In the genomic region with DNA sequence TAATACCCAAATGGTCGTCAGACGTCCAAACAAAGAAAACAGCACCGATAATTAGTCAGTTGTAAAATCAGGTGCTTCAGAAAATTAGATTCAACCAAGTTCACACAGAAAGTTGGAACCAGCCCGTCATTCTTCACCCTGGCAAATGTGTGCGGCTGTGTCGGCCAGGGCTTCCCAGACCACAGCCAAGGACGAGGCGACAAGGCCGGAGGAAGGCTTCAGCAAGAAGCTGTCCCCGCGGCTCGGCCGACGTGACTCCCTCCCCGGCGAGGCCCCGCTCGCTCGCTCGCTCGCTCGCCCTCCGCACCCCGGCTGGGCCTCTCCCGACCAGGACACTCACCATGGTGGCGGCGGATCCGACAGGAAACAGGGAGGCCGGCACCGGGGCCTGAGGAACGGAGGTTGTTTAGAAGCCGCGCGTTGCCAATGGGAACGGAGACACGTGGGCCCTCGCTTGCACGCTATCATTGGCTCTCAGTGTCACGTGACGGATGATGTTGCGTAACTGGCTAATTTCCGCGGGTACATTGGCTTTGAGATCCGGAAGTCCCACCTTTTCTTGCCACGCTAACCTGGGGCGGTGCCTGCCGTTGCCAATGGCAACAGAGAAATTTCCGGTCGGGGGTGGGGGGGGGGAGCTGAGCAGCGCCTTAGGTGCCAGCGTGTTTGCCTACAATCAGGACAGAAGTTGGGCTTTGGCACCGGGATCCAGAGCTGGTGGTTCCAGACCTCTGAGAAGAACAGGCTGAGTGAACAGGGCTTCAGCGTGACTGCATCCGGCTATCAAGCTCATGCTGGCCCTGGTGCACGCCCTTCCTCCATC, we compare ENCODE assay signal across 8 mouse cellular contexts. TPM values are rescaled to one million over a fixed set of nuclear protein-coding genes. Genes with fewer than 3 reads are reported as not detected.
DNase-seq lines count a peak whose midpoint lies in the region; ATAC-seq and TF ChIP-seq lines count a peak whose summit lies in the region.

A gene (minus strand): TSS at position 512 of the 823 bp plus-strand sequence.

- no peaks in the 10 kb centered on the region; the same call in 1 of the 2 replicates for H3K4me1 ChIP-seq in bone marrow, adult 2 months (ENCODE audit: control insufficient read depth, insufficient read depth, low read length)
- peaks cover 6% of the 10 kb centered on the region for H3K4me1 ChIP-seq in embryonic facial prominence, embryonic 15.5 days
- peaks cover 6% of the 10 kb centered on the region; the same call in 1 of the 2 replicates for H3K4me1 ChIP-seq in limb, embryonic 14.5 days (ENCODE audit: control insufficient read depth, insufficient read depth, low read length)
- peaks cover 5% of the 10 kb centered on the region; the same call in 1 of the 2 replicates for H3K4me1 ChIP-seq in midbrain, postnatal 0 days (ENCODE audit: insufficient read depth, low read length)

- under 1% methylated on average over 55 of the region's 55 CpGs for WGBS in bone marrow, adult 2 months
- WGBS in embryonic facial prominence, embryonic 15.5 days = under 1% methylated on average over 55 of the region's 55 CpGs
- under 1% methylated on average over 50 of the region's 55 CpGs for WGBS in limb, embryonic 14.5 days
- WGBS in midbrain, postnatal 0 days = under 1% methylated on average over 55 of the region's 55 CpGs

- H3K9me3 ChIP-seq in embryonic facial prominence, embryonic 15.5 days (replicated peaks) = no peaks in the 10 kb centered on the region
- no peaks in the 10 kb centered on the region for H3K9me3 ChIP-seq in limb, embryonic 14.5 days (ENCODE audit: control insufficient read depth, low read length)
- H3K9me3 ChIP-seq in midbrain, postnatal 0 days (ENCODE audit: low read length) = no peaks in the 10 kb centered on the region

- H3K27ac ChIP-seq in bone marrow, adult 2 months (ENCODE audit: control insufficient read depth, insufficient read depth, low read depth, low read length, poor library complexity) = peak within 1 kb of the TSS; percentile 56; the same call in 1 of the 2 replicates
- peak within 1 kb of the TSS; percentile 89 for H3K27ac ChIP-seq in embryonic facial prominence, embryonic 15.5 days (replicated peaks)
- peak within 1 kb of the TSS; percentile 87 for H3K27ac ChIP-seq in limb, embryonic 14.5 days (replicated peaks; ENCODE audit: low read depth, low read length)
- peak within 1 kb of the TSS; percentile 63 for H3K27ac ChIP-seq in midbrain, postnatal 0 days (ENCODE audit: low read depth, low read length)

- peak; percentile 99 for DNase-seq in 416B (ENCODE audit: low read depth)
- DNase-seq in heart, adult 8-10 months (ENCODE audit: low spot score) = peak; percentile 96
- DNase-seq in kidney, adult 9 months = peak; percentile 98
- DNase-seq in limb, embryonic 14.5 days (ENCODE audit: low spot score) = peak; percentile 99
- DNase-seq in midbrain, postnatal 0 days (ENCODE audit: low spot score) = peak; percentile 99
- DNase-seq in spleen, postnatal 14 days (ENCODE audit: low spot score in 2 of 2) = peak; percentile 79 to 87

- no peaks in the 10 kb centered on the region for H3K27me3 ChIP-seq in embryonic facial prominence, embryonic 15.5 days
- H3K27me3 ChIP-seq in limb, embryonic 14.5 days (ENCODE audit: control insufficient read depth, insufficient read depth, low read length) = no peaks in the 10 kb centered on the region
- no peaks in the 10 kb centered on the region for H3K27me3 ChIP-seq in midbrain, postnatal 0 days (ENCODE audit: insufficient read depth, low read length)

- ATAC-seq in embryonic facial prominence, embryonic 15.5 days (ENCODE audit: insufficient number of reproducible peaks, low FRiP score, low TSS enrichment, low read depth) = peak; percentile 99
- peak; percentile 99 for ATAC-seq in limb, embryonic 14.5 days (ENCODE audit: low FRiP score, low read depth)
- peak; percentile 99 for ATAC-seq in midbrain, postnatal 0 days (ENCODE audit: low FRiP score)

- peak within 1 kb of the TSS; percentile 75 for H3K4me3 ChIP-seq in bone marrow, adult 2 months (replicated peaks; ENCODE audit: control insufficient read depth, low read depth, low read length)
- peak within 1 kb of the TSS; percentile 97 for H3K4me3 ChIP-seq in embryonic facial prominence, embryonic 15.5 days (replicated peaks)
- H3K4me3 ChIP-seq in limb, embryonic 14.5 days (replicated peaks; ENCODE audit: low read length) = peak within 1 kb of the TSS; percentile 86
- H3K4me3 ChIP-seq in midbrain, postnatal 0 days (ENCODE audit: low read depth, low read length) = peak within 1 kb of the TSS; percentile 95

- TF ChIP-seq CTCF in bone marrow, adult 2 months (IDR thresholded peaks at IDR 0.05; ENCODE audit: control insufficient read depth, insufficient read depth, low read length) = no peak
- TF ChIP-seq CTCF in midbrain, postnatal 0 days (IDR thresholded peaks at IDR 0.05) = no peak

- peak within 1 kb of the TSS; percentile 91 for H3K9ac ChIP-seq in embryonic facial prominence, embryonic 15.5 days
- H3K9ac ChIP-seq in limb, embryonic 14.5 days (ENCODE audit: low read depth, low read length, severe bottlenecking) = peak within 1 kb of the TSS; percentile 89
- H3K9ac ChIP-seq in midbrain, postnatal 0 days (replicated peaks; ENCODE audit: low read length, poor library complexity, severe bottlenecking) = peak within 1 kb of the TSS; percentile 87

- peak; percentile 19; the same call in 1 of the 2 replicates for TF ChIP-seq POLR2A in bone marrow, adult 2 months (IDR thresholded peaks at IDR 0.05; ENCODE audit: borderline replicate concordance, control insufficient read depth, low read depth, low read length)
- peak; percentile 45; the same call in 1 of the 2 replicates for TF ChIP-seq POLR2A in limb, embryonic 14.5 days (IDR thresholded peaks at IDR 0.05; ENCODE audit: borderline replicate concordance, extremely low read depth, insufficient read depth, insufficient read length)

- H3K36me3 ChIP-seq in embryonic facial prominence, embryonic 15.5 days = no peaks in the 10 kb centered on the region
- H3K36me3 ChIP-seq in limb, embryonic 14.5 days (ENCODE audit: control insufficient read depth, insufficient read depth, low read length) = peaks cover 3% of the 10 kb centered on the region; the same call in 1 of the 2 replicates
- H3K36me3 ChIP-seq in midbrain, postnatal 0 days (ENCODE audit: insufficient read depth, low read length) = no peaks in the 10 kb centered on the region

- peak within 1 kb of the TSS; percentile 63 for H3K4me2 ChIP-seq in embryonic facial prominence, embryonic 15.5 days (replicated peaks)
- H3K4me2 ChIP-seq in limb, embryonic 14.5 days (replicated peaks; ENCODE audit: low read depth, low read length, severe bottlenecking) = peak within 1 kb of the TSS; percentile 73
- peak within 1 kb of the TSS; percentile 68 for H3K4me2 ChIP-seq in midbrain, postnatal 0 days (ENCODE audit: low read depth, low read length, poor library complexity, severe bottlenecking)

RNA-seq across cellular contexts. Expression of the gene that starts here (rescaled TPM):
- polyA plus RNA-seq in bone marrow, adult 2 months (2011; ENCODE audit: insufficient read depth, insufficient read length, low replicate concordance, missing spikeins) = 5.9 and 10.7 TPM in 2 replicates
- 60.6 and 71.8 TPM in 2 replicates for polyA plus RNA-seq in embryonic facial prominence, embryonic 15.5 days (2015; fragmentation: Nextera tagmentation; extraction: Ambion mirVana)
- total RNA-seq in heart, adult 8-10 months (2022) = 10 to 100 TPM; 38.8 to 45.6 (median 42.2) TPM
- polyA plus RNA-seq in limb, embryonic 14.5 days (2012; rRNA removed) = 24.4 and 33.6 TPM in 2 replicates
- 64.8 and 74.3 TPM in 2 replicates for polyA plus RNA-seq in limb, embryonic 14.5 days (2014; fragmentation: Nextera tagmentation; extraction: Ambion mirVana)
- 35.4 and 37.0 TPM in 2 replicates for total RNA-seq in midbrain, postnatal 0 days (2014; rRNA removed)
- 44.4 and 47.3 TPM in 2 replicates for polyA plus RNA-seq in midbrain, postnatal 0 days (2015; fragmentation: Nextera tagmentation; extraction: Ambion mirVana)

Comparison
In these comparisons a context has a peak if more than half of its experiments do, and no peak if none do; other contexts are left out.
1. Peak in every context shown above with its lines: DNase-seq, ATAC-seq, H3K4me3 ChIP-seq and H3K27ac ChIP-seq.